Mouse (Mus musculus) forebrain, embryonic 16.5 days (tissue): ENCODE data around the gene Aak1. TPM values are rescaled to one million over a fixed set of nuclear protein-coding genes. Genes with fewer than 3 reads are reported as not detected.

Experiments used
- ATAC-seq: fragments of 200-750 bp; cut with Nextera tagmentation; 2 replicates; pipeline ENCODE4 v1.8.0; 2017; ENCODE audit warnings: mild to moderate bottlenecking, moderate library complexity
- H3K27ac ChIP-seq: fragments of 300-500 bp; sonication (generic); 2 replicates; pipeline ENCODE4 v1.5.1; 2014; ENCODE audit warnings: low read length, control low read depth
- H3K27me3 ChIP-seq: fragments of 300-500 bp; sonication (generic); replicated peaks from 2 replicates; pipeline ENCODE4 v1.6.1; 2014; ENCODE audit warnings: low read length; ENCODE audit not compliant: control insufficient read depth, insufficient read depth
- H3K36me3 ChIP-seq: fragments of 300-500 bp; sonication (generic); 2 replicates; pipeline ENCODE4 v1.6.1; 2014; ENCODE audit not compliant: control insufficient read depth, insufficient read depth
- H3K4me1 ChIP-seq: fragments of 300-500 bp; sonication (generic); replicated peaks from 2 replicates; pipeline ENCODE4 v1.6.1; 2014; ENCODE audit warnings: low read length; ENCODE audit not compliant: control insufficient read depth, insufficient read depth
- H3K4me2 ChIP-seq: fragments of 300-500 bp; sonication (generic); 2 replicates; pipeline ENCODE4 v1.6.1; 2014; ENCODE audit warnings: mild to moderate bottlenecking, low read length, control low read depth
- H3K4me3 ChIP-seq: fragments of 300-500 bp; sonication (generic); replicated peaks from 2 replicates; pipeline ENCODE4 v1.5.1; 2014; ENCODE audit warnings: mild to moderate bottlenecking, low read length, control low read depth
- H3K9ac ChIP-seq: fragments of 300-500 bp; sonication (generic); replicated peaks from 2 replicates; pipeline ENCODE4 v1.6.1; 2014; ENCODE audit warnings: low read depth, low read length, control low read depth
- H3K9me3 ChIP-seq: fragments of 300-500 bp; sonication (generic); 2 replicates; pipeline ENCODE4 v1.6.1; 2016; ENCODE audit warnings: low read length; ENCODE audit not compliant: control insufficient read depth
- WGBS: fragments of 180-500 bp; shearing (Covaris S2); extraction: QIAGEN DNeasy Blood & Tissue Kit; methylation state at CpG from one replicate; pipeline ENCODE4 v1.1.7; 2014; 5-methylcytosine and 5-hydroxymethylcytosine counted together
- polyA plus RNA-seq: library from polyadenylated mRNA; unstranded; fragments of >200 nt; fragmentation: Nextera tagmentation; extraction: Ambion mirVana; gene quantifications from 2 replicates; pipeline ENCODE4 v1.2.1, GENCODE M21; 2015

Gene Aak1
- polyA plus RNA-seq, 1 experiment from 2014 or later, result 36.8 TPM

GRCm38 (mm10) chr6:86816586-86816985, 32.7 kb upstream of the Aak1 start:
- no peaks in the 10 kb centered on the region for H3K36me3 ChIP-seq
- H3K27me3 ChIP-seq, result no peaks in the 10 kb centered on the region
- H3K4me3 ChIP-seq, result no peak overlapping the region
- H3K4me2 ChIP-seq, result no peak overlapping the region
- WGBS, result 23% methylated on average over 8 of the region's 8 CpGs
- no peaks in the 10 kb centered on the region for H3K9me3 ChIP-seq
- no peak overlapping the region for H3K27ac ChIP-seq
- H3K4me1 ChIP-seq, result peaks cover 4% of the 10 kb centered on the region; the same call in 1 of the 2 replicates
- no peak for ATAC-seq
- no peak overlapping the region for H3K9ac ChIP-seq

- peaks cover 4% of the 10 kb centered on the region for H3K4me1 ChIP-seq
- H3K4me3 ChIP-seq, result no peak overlapping the region
- 77% methylated on average over 4 of the region's 4 CpGs for WGBS
- H3K27ac ChIP-seq, result no peak overlapping the region
- H3K27me3 ChIP-seq, result no peaks in the 10 kb centered on the region
- no peak overlapping the region for H3K9ac ChIP-seq
- ATAC-seq, result no peak
- no peak overlapping the region for H3K4me2 ChIP-seq
- no peaks in the 10 kb centered on the region for H3K36me3 ChIP-seq
- H3K9me3 ChIP-seq, result no peaks in the 10 kb centered on the region
Observed at GRCm38 (mm10) chr6:86818914-86819313, 30.4 kb upstream of the Aak1 start.

GRCm38 (mm10) chr6:86819926-86820325, 29.4 kb upstream of the Aak1 start:
- ATAC-seq, result no peak
- Histone ChIP-seq H3K4me2 (no peak overlapping the region), H3K27ac (no peak overlapping the region), H3K9ac (no peak overlapping the region), H3K9me3 (no peaks in the 10 kb centered on the region), H3K4me3 (no peak overlapping the region), H3K36me3 (no peaks in the 10 kb centered on the region), H3K27me3 (no peaks in the 10 kb centered on the region), H3K4me1 (peaks cover 3% of the 10 kb centered on the region)
- WGBS, result 80% methylated on average over 5 of the region's 5 CpGs

- Histone ChIP-seq H3K9ac (no peak overlapping the region), H3K4me1 (no peaks in the 10 kb centered on the region; the same call in 1 of the 2 replicates), H3K4me2 (no peak overlapping the region), H3K27me3 (no peaks in the 10 kb centered on the region), H3K9me3 (no peaks in the 10 kb centered on the region), H3K36me3 (no peaks in the 10 kb centered on the region), H3K4me3 (no peak overlapping the region), H3K27ac (no peak overlapping the region)
- no peak for ATAC-seq
- 67% methylated on average over 7 of the region's 7 CpGs for WGBS
Observed at GRCm38 (mm10) chr6:86820690-86821089, 28.6 kb upstream of the Aak1 start.

- 3% methylated on average over 19 of the region's 19 CpGs for WGBS
- no peak overlapping the region for H3K27ac ChIP-seq
- H3K9me3 ChIP-seq, result no peaks in the 10 kb centered on the region
- no peaks in the 10 kb centered on the region for H3K27me3 ChIP-seq
- H3K4me1 ChIP-seq, result no peaks in the 10 kb centered on the region; the same call in 1 of the 2 replicates
- H3K4me2 ChIP-seq, result peak overlapping the region; percentile 42
- H3K36me3 ChIP-seq, result no peaks in the 10 kb centered on the region
- peak overlapping the region; percentile 43 for H3K9ac ChIP-seq
- peak overlapping the region; percentile 28 for H3K4me3 ChIP-seq
- ATAC-seq, result peak; percentile 36; the same call in 1 of the 2 replicates
Observed at GRCm38 (mm10) chr6:86822285-86823050, 26.8 kb upstream of the Aak1 start.

- Histone ChIP-seq H3K4me1 (no peaks in the 10 kb centered on the region; the same call in 1 of the 2 replicates), H3K27me3 (no peaks in the 10 kb centered on the region), H3K27ac (no peak overlapping the region), H3K36me3 (no peaks in the 10 kb centered on the region), H3K9me3 (no peaks in the 10 kb centered on the region), H3K4me2 (no peak overlapping the region), H3K4me3 (no peak overlapping the region), H3K9ac (no peak overlapping the region)
- 22% methylated on average over 9 of the region's 9 CpGs for WGBS
- no peak for ATAC-seq
Observed at GRCm38 (mm10) chr6:86823051-86823431, 26.3 kb upstream of the Aak1 start.

GRCm38 (mm10) chr6:86823824-86824223, 25.5 kb upstream of the Aak1 start:
- Histone ChIP-seq H3K27me3 (no peaks in the 10 kb centered on the region), H3K4me3 (no peak overlapping the region), H3K36me3 (no peaks in the 10 kb centered on the region), H3K27ac (no peak overlapping the region), H3K4me2 (no peak overlapping the region), H3K9ac (no peak overlapping the region), H3K9me3 (no peaks in the 10 kb centered on the region), H3K4me1 (no peaks in the 10 kb centered on the region; the same call in 1 of the 2 replicates)
- no peak for ATAC-seq
- 34% methylated on average over 10 of the region's 10 CpGs for WGBS

GRCm38 (mm10) chr6:86824401-86824800, 24.9 kb upstream of the Aak1 start:
- H3K4me2 ChIP-seq, result no peak overlapping the region
- H3K27me3 ChIP-seq, result no peaks in the 10 kb centered on the region
- H3K36me3 ChIP-seq, result no peaks in the 10 kb centered on the region
- 94% methylated on average over 7 of the region's 7 CpGs for WGBS
- no peak overlapping the region for H3K9ac ChIP-seq
- H3K4me3 ChIP-seq, result no peak overlapping the region
- ATAC-seq, result no peak
- no peak overlapping the region for H3K27ac ChIP-seq
- no peaks in the 10 kb centered on the region for H3K9me3 ChIP-seq
- H3K4me1 ChIP-seq, result no peaks in the 10 kb centered on the region; the same call in 1 of the 2 replicates

- no peak overlapping the region for H3K9ac ChIP-seq
- no peaks in the 10 kb centered on the region; the same call in 1 of the 2 replicates for H3K4me1 ChIP-seq
- WGBS, result 90% methylated on average over 2 of the region's 2 CpGs
Observed at GRCm38 (mm10) chr6:86827432-86827831, 21.9 kb upstream of the Aak1 start.

More at GRCm38 (mm10) chr6:86827432-86827831, 21.9 kb upstream of the Aak1 start:
- no peaks in the 10 kb centered on the region for H3K27me3 ChIP-seq
- H3K27ac ChIP-seq, result no peak overlapping the region
- no peak overlapping the region for H3K4me3 ChIP-seq
- H3K4me2 ChIP-seq, result no peak overlapping the region
- H3K36me3 ChIP-seq, result no peaks in the 10 kb centered on the region
- H3K9me3 ChIP-seq, result no peaks in the 10 kb centered on the region
- no peak for ATAC-seq
